Mouse (Mus musculus) limb, embryonic 14.5 days (tissue): ENCODE measurements around the gene Zim1. TPM values are rescaled to one million over a fixed set of nuclear protein-coding genes. Genes with fewer than 3 reads are reported as not detected.

Source experiments
- ATAC-seq: fragments of 200-750 bp; cut with Nextera tagmentation; 2 replicates; pipeline ENCODE4 v1.8.0; 2017; ENCODE audit warnings: low read depth, moderate number of reproducible peaks, moderate TSS enrichment; ENCODE audit not compliant: low FRiP score
- DNase-seq: peaks from one replicate; pipeline ENCODE4 v3.0.0-alpha.2; 2015; ENCODE audit warnings: low spot score
- H3K27ac ChIP-seq: fragments of 300-500 bp; sonication (generic); replicated peaks from 2 replicates; pipeline ENCODE4 v1.5.1; 2014; ENCODE audit warnings: low read depth, mild to moderate bottlenecking, low read length, moderate library complexity, mixed read lengths
- H3K27me3 ChIP-seq: fragments of 300-500 bp; sonication (generic); 2 replicates; pipeline ENCODE4 v1.6.1; 2014; ENCODE audit warnings: low read length, mixed read lengths; ENCODE audit not compliant: control insufficient read depth, insufficient read depth
- H3K36me3 ChIP-seq: fragments of 300-500 bp; sonication (generic); 2 replicates; pipeline ENCODE4 v1.6.1; 2014; ENCODE audit warnings: mild to moderate bottlenecking, low read length, moderate library complexity, mixed read lengths; ENCODE audit not compliant: control insufficient read depth, insufficient read depth
- H3K4me1 ChIP-seq: fragments of 300-500 bp; sonication (generic); 2 replicates; pipeline ENCODE4 v1.6.1; 2014; ENCODE audit warnings: antibody characterized with exemption, low read length, mixed read lengths; ENCODE audit not compliant: control insufficient read depth, insufficient read depth
- H3K4me2 ChIP-seq: fragments of 300-500 bp; sonication (generic); replicated peaks from 2 replicates; pipeline ENCODE4 v1.6.1; 2014; ENCODE audit warnings: low read depth, mild to moderate bottlenecking, low read length, moderate library complexity; ENCODE audit not compliant: severe bottlenecking
- H3K4me3 ChIP-seq: fragments of 300-500 bp; sonication (generic); replicated peaks from 2 replicates; pipeline ENCODE4 v1.5.1; 2014; ENCODE audit warnings: low read length
- H3K9ac ChIP-seq: fragments of 300-500 bp; sonication (generic); 2 replicates; pipeline ENCODE4 v1.6.1; 2014; ENCODE audit warnings: mild to moderate bottlenecking, low read depth, low read length, moderate library complexity; ENCODE audit not compliant: severe bottlenecking
- H3K9me3 ChIP-seq: fragments of 300-500 bp; sonication (generic); 2 replicates; pipeline ENCODE4 v1.6.1; 2016; ENCODE audit warnings: low read length; ENCODE audit not compliant: control insufficient read depth
- POLR2A ChIP-seq: fragments of 200-500 bp; IDR thresholded peaks from 2 replicates; pipeline ENCODE4 v1.8.0; 2012; ENCODE audit warnings: inconsistent platforms, mild to moderate bottlenecking, moderate library complexity, borderline replicate concordance; ENCODE audit not compliant: insufficient read depth, insufficient read length; ENCODE audit errors: extremely low read depth
- WGBS: fragments of 180-500 bp; shearing (Covaris S2); extraction: QIAGEN DNeasy Blood & Tissue Kit; methylation state at CpG from one replicate; pipeline ENCODE4 v1.1.7; 2014; 5-methylcytosine and 5-hydroxymethylcytosine counted together
- polyA plus RNA-seq, 2 experiments: library from polyadenylated mRNA; depleted of rRNA in 1 of 2; stranded (reverse) in 1 of 2; unstranded in 1 of 2; fragments of >200 nt; fragmentation: Nextera tagmentation in 1 of 2; extraction: Ambion mirVana in 1 of 2; gene quantifications; 2 replicates each; pipeline versions ENCODE4 v1.2.1 to v1.2.3; 2012 to 2014

Zim1 gene
- polyA plus RNA-seq (2012; rRNA removed) (69.0 and 72.6 TPM in 2 replicates), polyA plus RNA-seq (2014; fragmentation: Nextera tagmentation; extraction: Ambion mirVana) (9.4 and 14.3 TPM in 2 replicates)

GRCm38 (mm10) chr7:6696241-6697045, at the start of gene Zim1:
Gene Zim1 (minus strand): TSS chr7:6696450.
- no peaks in the 10 kb centered on the region for H3K9me3 ChIP-seq
- TF ChIP-seq POLR2A = no peak
- peak within 1 kb of the TSS; percentile 56 for H3K9ac ChIP-seq
- no peaks in the 10 kb centered on the region for H3K36me3 ChIP-seq
- H3K4me1 ChIP-seq = no peaks in the 10 kb centered on the region
- H3K27ac ChIP-seq = no peak within 1 kb of the TSS
- ATAC-seq (peak; percentile 98), DNase-seq (peak; percentile 97)
- WGBS = 10% methylated on average over 32 of the region's 32 CpGs
- H3K4me2 ChIP-seq = peak within 1 kb of the TSS; percentile 69
- H3K27me3 ChIP-seq = no peaks in the 10 kb centered on the region
- peak within 1 kb of the TSS; percentile 55 for H3K4me3 ChIP-seq

- no peaks in the 10 kb centered on the region for H3K9me3 ChIP-seq
- no peak overlapping the region for H3K4me2 ChIP-seq
- no peak for TF ChIP-seq POLR2A
- H3K4me1 ChIP-seq = peaks cover 23% of the 10 kb centered on the region
- ATAC-seq (peak; percentile 62; the same call in 1 of the 2 replicates), DNase-seq (no peak)
- 35% methylated on average over 10 of the region's 10 CpGs for WGBS
- H3K9ac ChIP-seq = no peak overlapping the region
- H3K27me3 ChIP-seq = no peaks in the 10 kb centered on the region
- no peak overlapping the region for H3K4me3 ChIP-seq
- H3K36me3 ChIP-seq = no peaks in the 10 kb centered on the region
- H3K27ac ChIP-seq = no peak overlapping the region
These were observed 48.1 kb upstream of the Zim1 start for GRCm38 (mm10) chr7:6744281-6744904.

- H3K9me3 ChIP-seq = peaks cover under 1% of the 10 kb centered on the region; the same call in 1 of the 2 replicates
- DNase-seq = peak; percentile 22
These were observed 39.8 kb upstream of the Zim1 start for GRCm38 (mm10) chr7:6736060-6736459.

GRCm38 (mm10) chr7:6731930-6732329, 35.7 kb upstream of the Zim1 start:
- Histone ChIP-seq H3K4me1 (no peaks in the 10 kb centered on the region), H3K4me3 (peak overlapping the region; percentile 57), H3K36me3 (no peaks in the 10 kb centered on the region), H3K27ac (peak overlapping the region; percentile 48; the same call in 1 of the 2 replicates), H3K9me3 (peaks cover 38% of the 10 kb centered on the region), H3K9ac (peak overlapping the region; percentile 60), H3K27me3 (no peaks in the 10 kb centered on the region), H3K4me2 (peak overlapping the region; percentile 38)
- DNase-seq (no peak), ATAC-seq (no peak)
- 46% methylated on average over 4 of the region's 4 CpGs for WGBS
- TF ChIP-seq POLR2A = no peak

More at GRCm38 (mm10) chr7:6736060-6736459, 39.8 kb upstream of the Zim1 start:
- H3K4me2 ChIP-seq = no peak overlapping the region
- TF ChIP-seq POLR2A = no peak
- no peak overlapping the region for H3K27ac ChIP-seq
- 51% methylated on average over 1 of the region's 1 CpGs for WGBS
- no peak for ATAC-seq
- no peak overlapping the region for H3K9ac ChIP-seq
- no peaks in the 10 kb centered on the region for H3K36me3 ChIP-seq
- no peaks in the 10 kb centered on the region for H3K4me1 ChIP-seq
- H3K27me3 ChIP-seq = no peaks in the 10 kb centered on the region
- H3K4me3 ChIP-seq = no peak overlapping the region

GRCm38 (mm10) chr7:6731373-6731772, 35.1 kb upstream of the Zim1 start:
- TF ChIP-seq POLR2A = no peak
- peak overlapping the region; percentile 38 for H3K4me2 ChIP-seq
- peak overlapping the region; percentile 57 for H3K4me3 ChIP-seq
- 0 out of 2 replicates have a peak, but pooled peaks cover under 1% of the 10 kb centered on the region for H3K36me3 ChIP-seq
- DNase-seq (no peak), ATAC-seq (no peak)
- no peaks in the 10 kb centered on the region for H3K4me1 ChIP-seq
- H3K27ac ChIP-seq = peak overlapping the region; percentile 80
- no peaks in the 10 kb centered on the region for H3K27me3 ChIP-seq
- H3K9ac ChIP-seq = peak overlapping the region; percentile 60
- peaks cover 38% of the 10 kb centered on the region for H3K9me3 ChIP-seq
- WGBS = 40% methylated on average over 3 of the region's 3 CpGs
